Mouse (Mus musculus): ENCODE results near the gene Olfr70. TPM values are rescaled to one million over a fixed set of nuclear protein-coding genes. Genes with fewer than 3 reads are reported as not detected.
A peak's percentile ranks its signal among the peaks of the same experiment; 100 is the strongest.

Gene Olfr70
- polyA plus RNA-seq, 1 experiment from 2014 or later: not detected

GRCm38 (mm10) chr4:43673703-43674102, 26.9 kb downstream of the Olfr70 start:
- no peaks in the 10 kb centered on the region for H3K27me3 ChIP-seq (ENCODE audit: control insufficient read depth, insufficient read depth, low read length)
- H3K36me3 ChIP-seq (ENCODE audit: control insufficient read depth, insufficient read depth): no peaks in the 10 kb centered on the region
- 80% methylated on average over 8 of the region's 8 CpGs for WGBS
- no peaks in the 10 kb centered on the region for H3K9me3 ChIP-seq (replicated peaks; ENCODE audit: control insufficient read depth, low read length)
- H3K4me1 ChIP-seq (ENCODE audit: control insufficient read depth, insufficient read depth, low read length): peaks cover 12% of the 10 kb centered on the region
- H3K9ac ChIP-seq (ENCODE audit: low read length): no peak overlapping the region
- H3K4me3 ChIP-seq (ENCODE audit: low read length): no peak overlapping the region
- H3K4me2 ChIP-seq (ENCODE audit: low read depth, low read length): no peak overlapping the region
- ATAC-seq (replicated peaks; ENCODE audit: extremely low read depth, insufficient read depth, low FRiP score): no peak
- no peak overlapping the region for H3K27ac ChIP-seq (ENCODE audit: low read length)

- ATAC-seq (replicated peaks; ENCODE audit: extremely low read depth, insufficient read depth, low FRiP score): no peak
- Histone ChIP-seq H3K4me2 (ENCODE audit: low read depth, low read length) (no peak overlapping the region), H3K9ac (ENCODE audit: low read length) (no peak overlapping the region), H3K36me3 (ENCODE audit: control insufficient read depth, insufficient read depth) (no peaks in the 10 kb centered on the region), H3K27me3 (ENCODE audit: control insufficient read depth, insufficient read depth, low read length) (no peaks in the 10 kb centered on the region), H3K4me1 (ENCODE audit: control insufficient read depth, insufficient read depth, low read length) (peaks cover 12% of the 10 kb centered on the region), H3K9me3 (replicated peaks; ENCODE audit: control insufficient read depth, low read length) (no peaks in the 10 kb centered on the region), H3K27ac (ENCODE audit: low read length) (no peak overlapping the region), H3K4me3 (ENCODE audit: low read length) (no peak overlapping the region)
- WGBS: 8% methylated on average over 2 of the region's 2 CpGs
These were observed 28.5 kb downstream of the Olfr70 start for GRCm38 (mm10) chr4:43672070-43672469.

- Histone ChIP-seq H3K4me3 (ENCODE audit: low read length) (peak overlapping the region; percentile 66), H3K27me3 (ENCODE audit: control insufficient read depth, insufficient read depth, low read length) (peaks cover 5% of the 10 kb centered on the region; the same call in 1 of the 2 replicates), H3K36me3 (ENCODE audit: control insufficient read depth, insufficient read depth) (no peaks in the 10 kb centered on the region), H3K4me1 (ENCODE audit: control insufficient read depth, insufficient read depth, low read length) (peaks cover 12% of the 10 kb centered on the region), H3K4me2 (ENCODE audit: low read depth, low read length) (peak overlapping the region; percentile 62), H3K9me3 (replicated peaks; ENCODE audit: control insufficient read depth, low read length) (no peaks in the 10 kb centered on the region), H3K27ac (ENCODE audit: low read length) (peak overlapping the region; percentile 38), H3K9ac (ENCODE audit: low read length) (peak overlapping the region; percentile 86)
- 2% methylated on average over 21 of the region's 25 CpGs for WGBS
- peak; percentile 77 for ATAC-seq (replicated peaks; ENCODE audit: extremely low read depth, insufficient read depth, low FRiP score)
These were observed 31.2 kb downstream of the Olfr70 start for GRCm38 (mm10) chr4:43669428-43669794.

GRCm38 (mm10) chr4:43668782-43669427, 31.7 kb downstream of the Olfr70 start, which contains the start of the genes Tmem8b and Fam221b:
TSS of gene Tmem8b (plus strand) at chr4:43668971.
TSS of gene Fam221b (minus strand) at chr4:43669145.
- Histone ChIP-seq H3K9ac (ENCODE audit: low read length) (peak within 1 kb of the TSS; percentile 86), H3K27me3 (ENCODE audit: control insufficient read depth, insufficient read depth, low read length) (peaks cover 5% of the 10 kb centered on the region; the same call in 1 of the 2 replicates), H3K4me3 (ENCODE audit: low read length) (peak within 1 kb of the TSS; percentile 66), H3K27ac (ENCODE audit: low read length) (peak within 1 kb of the TSS; percentile 38), H3K4me1 (ENCODE audit: control insufficient read depth, insufficient read depth, low read length) (peaks cover 12% of the 10 kb centered on the region), H3K9me3 (replicated peaks; ENCODE audit: control insufficient read depth, low read length) (no peaks in the 10 kb centered on the region), H3K4me2 (ENCODE audit: low read depth, low read length) (peak within 1 kb of the TSS; percentile 62), H3K36me3 (ENCODE audit: control insufficient read depth, insufficient read depth) (no peaks in the 10 kb centered on the region)
- peak; percentile 93 for ATAC-seq (replicated peaks; ENCODE audit: extremely low read depth, insufficient read depth, low FRiP score)
- WGBS: 4% methylated on average over 34 of the region's 41 CpGs

- Histone ChIP-seq H3K9ac (ENCODE audit: low read length) (no peak overlapping the region), H3K4me3 (ENCODE audit: low read length) (no peak overlapping the region), H3K4me2 (ENCODE audit: low read depth, low read length) (no peak overlapping the region), H3K36me3 (ENCODE audit: control insufficient read depth, insufficient read depth) (no peaks in the 10 kb centered on the region), H3K27ac (ENCODE audit: low read length) (no peak overlapping the region), H3K9me3 (replicated peaks; ENCODE audit: control insufficient read depth, low read length) (no peaks in the 10 kb centered on the region), H3K4me1 (ENCODE audit: control insufficient read depth, insufficient read depth, low read length) (peaks cover 9% of the 10 kb centered on the region), H3K27me3 (ENCODE audit: control insufficient read depth, insufficient read depth, low read length) (peaks cover 16% of the 10 kb centered on the region)
- WGBS: 15% methylated on average over 4 of the region's 4 CpGs
- ATAC-seq (replicated peaks; ENCODE audit: extremely low read depth, insufficient read depth, low FRiP score): no peak
These were observed 34.2 kb downstream of the Olfr70 start for GRCm38 (mm10) chr4:43666412-43666811.

GRCm38 (mm10) chr4:43657146-43657545, 43.5 kb downstream of the Olfr70 start:
- no peak for ATAC-seq (replicated peaks; ENCODE audit: extremely low read depth, insufficient read depth, low FRiP score)
- H3K4me2 ChIP-seq (ENCODE audit: low read depth, low read length): peak overlapping the region; percentile 68
- H3K27me3 ChIP-seq (ENCODE audit: control insufficient read depth, insufficient read depth, low read length): peaks cover 5% of the 10 kb centered on the region; the same call in 1 of the 2 replicates
- H3K27ac ChIP-seq (ENCODE audit: low read length): no peak overlapping the region
- WGBS: 57% methylated on average over 4 of the region's 4 CpGs
- peak overlapping the region; percentile 68 for H3K4me3 ChIP-seq (ENCODE audit: low read length)
- H3K9ac ChIP-seq (ENCODE audit: low read length): peak overlapping the region; percentile 24
- H3K9me3 ChIP-seq (replicated peaks; ENCODE audit: control insufficient read depth, low read length): no peaks in the 10 kb centered on the region
- H3K4me1 ChIP-seq (ENCODE audit: control insufficient read depth, insufficient read depth, low read length): peaks cover 4% of the 10 kb centered on the region
- no peaks in the 10 kb centered on the region for H3K36me3 ChIP-seq (ENCODE audit: control insufficient read depth, insufficient read depth)

GRCm38 (mm10) chr4:43656339-43657109, 44.1 kb downstream of the Olfr70 start, which contains the start of gene Hint2:
TSS of gene Hint2 (minus strand) at chr4:43656466.
- Histone ChIP-seq H3K4me2 (ENCODE audit: low read depth, low read length) (peak within 1 kb of the TSS; percentile 68), H3K9me3 (replicated peaks; ENCODE audit: control insufficient read depth, low read length) (no peaks in the 10 kb centered on the region), H3K4me1 (ENCODE audit: control insufficient read depth, insufficient read depth, low read length) (peaks cover 4% of the 10 kb centered on the region), H3K4me3 (ENCODE audit: low read length) (peak within 1 kb of the TSS; percentile 68), H3K27ac (ENCODE audit: low read length) (peak within 1 kb of the TSS; percentile 88), H3K9ac (ENCODE audit: low read length) (peak within 1 kb of the TSS; percentile 85), H3K36me3 (ENCODE audit: control insufficient read depth, insufficient read depth) (no peaks in the 10 kb centered on the region), H3K27me3 (ENCODE audit: control insufficient read depth, insufficient read depth, low read length) (no peaks in the 10 kb centered on the region)
- under 1% methylated on average over 34 of the region's 34 CpGs for WGBS
- ATAC-seq (replicated peaks; ENCODE audit: extremely low read depth, insufficient read depth, low FRiP score): peak; percentile 96

GRCm38 (mm10) chr4:43655656-43656338, 44.8 kb downstream of the Olfr70 start:
- no peaks in the 10 kb centered on the region for H3K36me3 ChIP-seq (ENCODE audit: control insufficient read depth, insufficient read depth)
- peak; percentile 26 for ATAC-seq (replicated peaks; ENCODE audit: extremely low read depth, insufficient read depth, low FRiP score)
- peak overlapping the region; percentile 85 for H3K9ac ChIP-seq (ENCODE audit: low read length)
- peak overlapping the region; percentile 68 for H3K4me3 ChIP-seq (ENCODE audit: low read length)
- peak overlapping the region; percentile 68 for H3K4me2 ChIP-seq (ENCODE audit: low read depth, low read length)
- H3K4me1 ChIP-seq (ENCODE audit: control insufficient read depth, insufficient read depth, low read length): peaks cover 4% of the 10 kb centered on the region
- no peaks in the 10 kb centered on the region for H3K9me3 ChIP-seq (replicated peaks; ENCODE audit: control insufficient read depth, low read length)
- no peaks in the 10 kb centered on the region for H3K27me3 ChIP-seq (ENCODE audit: control insufficient read depth, insufficient read depth, low read length)
- peak overlapping the region; percentile 88 for H3K27ac ChIP-seq (ENCODE audit: low read length)
- 4% methylated on average over 34 of the region's 34 CpGs for WGBS

Data from heart, embryonic 16.5 days (tissue).